ENCODE assay signal across 9 mouse cellular contexts in genomic region chr13:3891479-3892087, GRCm38 (mm10). TPM values are rescaled to one million over a fixed set of nuclear protein-coding genes. Genes with fewer than 3 reads are reported as not detected.
DNase-seq lines count a peak whose midpoint lies in the region; ATAC-seq and TF ChIP-seq lines count a peak whose summit lies in the region.
"Had no signal": no experiment of that assay in that cellular context is flagged by ENCODE, and none has a peak within 500 bp of the region (broad histone marks: within the 10 kb centered on the region; RNA-seq: fewer than 3 reads in every experiment).

No protein-coding gene starts in this region.

- peak overlapping the region; percentile 65 for H3K4me3 ChIP-seq in heart, embryonic 10.5 days
- H3K4me3 ChIP-seq in bone marrow, adult 2 months (replicated peaks; ENCODE audit: control insufficient read depth, low read depth, low read length) = peak overlapping the region; percentile 21
- no peak overlapping the region; the same call in 1 of the 2 replicates for H3K4me3 ChIP-seq in hindbrain, embryonic 14.5 days (replicated peaks; ENCODE audit: low read length)
- peak overlapping the region; percentile 67 for H3K4me3 ChIP-seq in limb, embryonic 15.5 days

- H3K9me3 ChIP-seq in heart, embryonic 10.5 days = no peaks in the 10 kb centered on the region
- H3K9me3 ChIP-seq in hindbrain, embryonic 14.5 days (ENCODE audit: control insufficient read depth, low read length) = no peaks in the 10 kb centered on the region
- H3K9me3 ChIP-seq in limb, embryonic 15.5 days = no peaks in the 10 kb centered on the region
- H3K9me3 ChIP-seq: G1E had no signal

- no peak for TF ChIP-seq CTCF in bone marrow, adult 2 months (IDR thresholded peaks at IDR 0.05; ENCODE audit: control insufficient read depth, insufficient read depth, low read length)

- no peak overlapping the region for H3K9ac ChIP-seq in hindbrain, embryonic 14.5 days
- H3K9ac ChIP-seq in limb, embryonic 15.5 days = peak overlapping the region; percentile 67

- no peak for DNase-seq in heart, embryonic 10.5 days (ENCODE audit: low spot score)
- DNase-seq in heart, postnatal 10 days = no peak
- no peak for DNase-seq in hindbrain, embryonic 14.5 days (ENCODE audit: low spot score)
- DNase-seq in cerebellum, adult 11-12 months = no peak
- DNase-seq in thymus, adult 18-20 months = no peak

- no peak for ATAC-seq in hindbrain, embryonic 14.5 days (ENCODE audit: low FRiP score)
- ATAC-seq in limb, embryonic 15.5 days (ENCODE audit: insufficient number of reproducible peaks, low FRiP score, low TSS enrichment, low read depth) = no peak
- ATAC-seq in cerebellum, adult (ENCODE audit: insufficient number of reproducible peaks, low FRiP score, low TSS enrichment) = no peak

- H3K27ac ChIP-seq in heart, embryonic 10.5 days = peak overlapping the region; percentile 87; the same call in 1 of the 2 replicates
- no peak overlapping the region for H3K27ac ChIP-seq in bone marrow, adult 2 months (ENCODE audit: control insufficient read depth, insufficient read depth, low read depth, low read length, poor library complexity)
- H3K27ac ChIP-seq in hindbrain, embryonic 14.5 days = no peak overlapping the region
- H3K27ac ChIP-seq in limb, embryonic 15.5 days = peak overlapping the region; percentile 92

- no peak for TF ChIP-seq POLR2A in bone marrow, adult 2 months (IDR thresholded peaks at IDR 0.05; ENCODE audit: borderline replicate concordance, control insufficient read depth, low read depth, low read length)

- peaks cover 29% of the 10 kb centered on the region for H3K36me3 ChIP-seq in heart, embryonic 10.5 days
- peaks cover 16% of the 10 kb centered on the region for H3K36me3 ChIP-seq in hindbrain, embryonic 14.5 days (replicated peaks; ENCODE audit: control insufficient read depth, insufficient read depth)
- H3K36me3 ChIP-seq in limb, embryonic 15.5 days = peaks cover 26% of the 10 kb centered on the region

- H3K27me3 ChIP-seq in heart, embryonic 10.5 days (ENCODE audit: insufficient read depth, poor library complexity, severe bottlenecking) = no peaks in the 10 kb centered on the region
- peaks cover 4% of the 10 kb centered on the region; the same call in 1 of the 2 replicates for H3K27me3 ChIP-seq in hindbrain, embryonic 14.5 days (ENCODE audit: control insufficient read depth, insufficient read depth, low read length)
- H3K27me3 ChIP-seq in limb, embryonic 15.5 days = no peaks in the 10 kb centered on the region

- intact Hi-C loops in heart, postnatal 10 days (cut with DNase I) = no loop called here

- H3K4me1 ChIP-seq in heart, embryonic 10.5 days = peaks cover 24% of the 10 kb centered on the region
- no peaks in the 10 kb centered on the region; the same call in 1 of the 2 replicates for H3K4me1 ChIP-seq in bone marrow, adult 2 months (ENCODE audit: control insufficient read depth, insufficient read depth, low read length)
- H3K4me1 ChIP-seq in hindbrain, embryonic 14.5 days (replicated peaks; ENCODE audit: control insufficient read depth, insufficient read depth, low read length) = peaks cover 5% of the 10 kb centered on the region; the same call in 1 of the 2 replicates
- peaks cover 24% of the 10 kb centered on the region for H3K4me1 ChIP-seq in limb, embryonic 15.5 days

- 46% methylated on average over 8 of the region's 8 CpGs for WGBS in heart, embryonic 10.5 days
- WGBS in bone marrow, adult 2 months = 75% methylated on average over 8 of the region's 8 CpGs
- WGBS in hindbrain, embryonic 14.5 days = 60% methylated on average over 8 of the region's 8 CpGs
- 23% methylated on average over 8 of the region's 8 CpGs for WGBS in limb, embryonic 15.5 days

- peak overlapping the region; percentile 18; the same call in 1 of the 2 replicates for H3K4me2 ChIP-seq in hindbrain, embryonic 14.5 days (replicated peaks)
- H3K4me2 ChIP-seq in limb, embryonic 15.5 days = peak overlapping the region; percentile 57

RNA-seq across cellular contexts. Expression of gene Net1, which starts 26.4 kb away (rescaled TPM):
- polyA plus RNA-seq in heart, embryonic 10.5 days (2016; fragmentation: Nextera tagmentation; extraction: Ambion mirVana) = 53.7 and 72.9 TPM in 2 replicates
- total RNA-seq in heart, postnatal 10 days (2021) = 10 to 100 TPM; 37.4 to 41.6 TPM
- polyA plus RNA-seq in bone marrow, adult 2 months (2011; ENCODE audit: insufficient read depth, insufficient read length, low replicate concordance, missing spikeins) = 65.0 and 81.1 TPM in 2 replicates
- polyA plus RNA-seq in hindbrain, embryonic 14.5 days (2014; fragmentation: Nextera tagmentation; extraction: Ambion mirVana) = 10.2 and 12.1 TPM in 2 replicates
- 141 and 151 TPM in 2 replicates for polyA plus RNA-seq in limb, embryonic 15.5 days (2015; fragmentation: Nextera tagmentation; extraction: Ambion mirVana)

RNA-seq across cellular contexts. Expression of gene Tubal3, which starts 26.5 kb away (rescaled TPM):
- not detected in 2 replicates for polyA plus RNA-seq in heart, embryonic 10.5 days (2016; fragmentation: Nextera tagmentation; extraction: Ambion mirVana)
- not detected for total RNA-seq in heart, postnatal 10 days (2021)
- not detected in 2 replicates for polyA plus RNA-seq in bone marrow, adult 2 months (2011; ENCODE audit: insufficient read depth, insufficient read length, low replicate concordance, missing spikeins)
- polyA plus RNA-seq in hindbrain, embryonic 14.5 days (2014; fragmentation: Nextera tagmentation; extraction: Ambion mirVana) = not detected in 2 replicates
- polyA plus RNA-seq in limb, embryonic 15.5 days (2015; fragmentation: Nextera tagmentation; extraction: Ambion mirVana) = not detected in 2 replicates
- polyA plus RNA-seq: G1E had no signal

RNA-seq across cellular contexts. Expression of gene Calm5, which starts 37.6 kb away (rescaled TPM):
- polyA plus RNA-seq in heart, embryonic 10.5 days (2016; fragmentation: Nextera tagmentation; extraction: Ambion mirVana) = not detected in 2 replicates
- not detected for total RNA-seq in heart, postnatal 10 days (2021)
- not detected in 2 replicates for polyA plus RNA-seq in bone marrow, adult 2 months (2011; ENCODE audit: insufficient read depth, insufficient read length, low replicate concordance, missing spikeins)
- polyA plus RNA-seq in hindbrain, embryonic 14.5 days (2014; fragmentation: Nextera tagmentation; extraction: Ambion mirVana) = not detected in 2 replicates
- polyA plus RNA-seq in limb, embryonic 15.5 days (2015; fragmentation: Nextera tagmentation; extraction: Ambion mirVana) = 3.2 and 3.5 TPM in 2 replicates
- total RNA-seq: G1E had no signal
- polyA plus RNA-seq: G1E had no signal

RNA-seq across cellular contexts. Expression of gene Ucn3, which starts 53.6 kb away (rescaled TPM):
- polyA plus RNA-seq in heart, embryonic 10.5 days (2016; fragmentation: Nextera tagmentation; extraction: Ambion mirVana) = not detected in 2 replicates
- total RNA-seq in heart, postnatal 10 days (2021) = not detected
- polyA plus RNA-seq in bone marrow, adult 2 months (2011; ENCODE audit: insufficient read depth, insufficient read length, low replicate concordance, missing spikeins) = not detected in 2 replicates
- 0.13 TPM in 1 of 2 replicates, not detected in the other for polyA plus RNA-seq in hindbrain, embryonic 14.5 days (2014; fragmentation: Nextera tagmentation; extraction: Ambion mirVana)
- not detected in 2 replicates for polyA plus RNA-seq in limb, embryonic 15.5 days (2015; fragmentation: Nextera tagmentation; extraction: Ambion mirVana)
- polyA plus RNA-seq: G1E had no signal

RNA-seq across cellular contexts. Expression of gene Calm4, which starts 54.0 kb away (rescaled TPM):
- not detected in 2 replicates for polyA plus RNA-seq in heart, embryonic 10.5 days (2016; fragmentation: Nextera tagmentation; extraction: Ambion mirVana)
- total RNA-seq in heart, postnatal 10 days (2021) = not detected
- polyA plus RNA-seq in bone marrow, adult 2 months (2011; ENCODE audit: insufficient read depth, insufficient read length, low replicate concordance, missing spikeins) = not detected in 2 replicates
- polyA plus RNA-seq in hindbrain, embryonic 14.5 days (2014; fragmentation: Nextera tagmentation; extraction: Ambion mirVana) = not detected in 2 replicates
- 596 and 780 TPM in 2 replicates for polyA plus RNA-seq in limb, embryonic 15.5 days (2015; fragmentation: Nextera tagmentation; extraction: Ambion mirVana)
- total RNA-seq: G1E had no signal
- polyA plus RNA-seq: G1E had no signal

Comparison
In these comparisons a context has a peak if more than half of its experiments do, and no peak if none do; other contexts are left out.
1. H3K27ac ChIP-seq: peak in heart, embryonic 10.5 days (single experiment) and limb, embryonic 15.5 days (single experiment); none in bone marrow, adult 2 months (single experiment) and hindbrain, embryonic 14.5 days (single experiment).